Mouse (Mus musculus): ENCODE measurements at regions not wholly inside any gene's neighbourhood (a gene's known extent, or its start where the extent isn't known, plus 50 kb on each side); places are given as distances from the start of the nearest gene placed in this dataset.

DNA sequence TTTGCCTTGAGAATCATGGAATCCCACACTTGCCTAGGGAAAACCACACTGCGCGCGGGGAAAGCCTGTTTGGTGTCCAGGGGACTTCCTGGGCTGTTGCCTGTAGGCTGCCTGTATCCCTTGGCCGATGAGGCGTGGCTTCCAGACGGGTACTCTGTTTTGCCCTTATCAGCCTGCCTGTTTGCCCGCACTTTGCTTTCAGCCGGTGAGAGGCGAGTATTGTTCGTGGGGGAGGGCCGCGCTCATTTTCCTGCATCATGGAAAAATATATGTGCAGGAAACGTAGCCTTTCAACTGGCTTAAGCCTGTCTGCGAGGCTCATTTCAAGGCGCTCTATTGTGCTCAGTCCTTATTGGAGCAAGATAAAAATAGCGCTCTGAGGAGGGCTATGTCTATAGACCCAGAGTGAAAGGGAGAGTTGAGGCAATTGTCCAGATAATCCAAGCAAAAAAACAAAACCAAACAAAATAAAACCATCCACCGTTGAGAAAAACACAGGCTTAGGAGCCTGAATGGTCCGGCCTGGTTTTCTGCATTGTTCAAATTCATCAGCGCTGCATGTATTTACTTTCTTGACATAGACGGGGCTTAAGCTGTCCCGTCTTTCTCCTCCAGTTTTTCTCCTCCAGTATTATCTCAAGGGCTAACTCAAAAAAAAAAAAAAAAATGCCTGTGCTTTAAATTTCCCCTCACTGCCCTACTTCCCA, 67.9 kb downstream of the Klf5 start:
- Histone ChIP-seq H3K4me2 (peak overlapping the region; percentile 3; the same call in 1 of the 2 replicates), H3K9me3 (ENCODE audit: control insufficient read depth, low read length) (no peaks in the 10 kb centered on the region), H3K9ac (ENCODE audit: low read depth, low read length) (no peak overlapping the region), H3K36me3 (ENCODE audit: control insufficient read depth, insufficient read depth, low read length) (no peaks in the 10 kb centered on the region), H3K27me3 (replicated peaks; ENCODE audit: control insufficient read depth, insufficient read depth, low read length) (no peaks in the 10 kb centered on the region), H3K4me1 (replicated peaks; ENCODE audit: control insufficient read depth, insufficient read depth, low read length) (no peaks in the 10 kb centered on the region), H3K27ac (ENCODE audit: low read depth, low read length) (no peak overlapping the region), H3K4me3 (ENCODE audit: low read depth, low read length) (no peak overlapping the region)
- WGBS: 62% methylated on average over 21 of the region's 21 CpGs
- DNase-seq (ENCODE audit: low spot score): no peak
- peak; percentile 54; the same call in 1 of the 2 replicates for ATAC-seq (replicated peaks; ENCODE audit: low FRiP score)

DNA sequence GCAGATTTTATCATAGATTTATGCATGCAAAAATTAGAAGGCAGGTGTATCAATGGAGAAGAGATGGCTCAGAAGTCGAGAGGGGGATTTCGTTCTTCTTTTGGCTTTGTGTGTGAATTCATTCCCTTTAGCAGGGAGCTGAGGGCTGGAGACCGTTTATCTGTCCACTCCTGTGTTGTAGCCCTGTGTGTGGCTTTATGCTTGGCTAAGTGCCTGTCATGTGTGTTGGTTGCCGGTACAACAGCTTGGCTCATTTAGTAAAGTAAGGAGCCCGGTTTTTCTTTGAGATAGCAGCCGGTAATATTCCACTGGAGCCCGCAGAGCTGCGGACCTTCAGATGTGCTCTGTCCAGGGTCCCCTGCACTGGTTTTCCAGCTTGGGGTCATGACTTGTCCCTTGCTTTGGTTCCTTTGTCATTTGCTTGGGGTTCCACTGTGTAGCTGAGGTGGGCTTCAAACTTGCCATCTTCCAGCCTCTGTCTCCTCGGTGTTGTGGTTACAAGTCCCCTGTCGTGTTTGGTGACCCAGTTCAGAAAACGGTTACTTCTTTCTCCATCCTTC, 68.6 kb downstream of the Klf5 start:
- no peak overlapping the region for H3K9ac ChIP-seq (ENCODE audit: low read depth, low read length)

DNA sequence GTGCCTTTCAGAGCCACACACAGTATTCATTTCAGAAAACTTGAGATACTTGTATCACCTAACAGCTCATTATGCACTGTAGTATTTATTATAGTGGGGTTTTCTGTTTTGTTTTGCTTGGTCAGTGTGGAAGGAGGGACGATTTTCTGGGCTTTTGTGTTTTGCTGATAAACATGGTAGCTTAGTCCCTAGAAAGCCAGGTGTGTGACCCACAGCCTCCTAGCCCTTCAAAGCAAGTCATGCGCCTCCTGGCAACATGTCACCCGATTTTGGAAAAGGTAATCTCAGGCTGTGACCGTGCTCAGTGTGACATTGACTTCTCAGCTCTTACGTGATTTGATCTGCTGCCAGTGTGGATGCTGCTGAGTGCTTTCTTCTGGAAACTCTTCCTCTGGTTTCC, 70.9 kb downstream of the Klf5 start:
- Histone ChIP-seq H3K36me3 (ENCODE audit: control insufficient read depth, insufficient read depth, low read length) (no peaks in the 10 kb centered on the region), H3K4me3 (ENCODE audit: low read depth, low read length) (no peak overlapping the region), H3K9me3 (ENCODE audit: control insufficient read depth, low read length) (no peaks in the 10 kb centered on the region), H3K27me3 (replicated peaks; ENCODE audit: control insufficient read depth, insufficient read depth, low read length) (no peaks in the 10 kb centered on the region), H3K9ac (ENCODE audit: low read depth, low read length) (no peak overlapping the region), H3K27ac (ENCODE audit: low read depth, low read length) (no peak overlapping the region), H3K4me1 (replicated peaks; ENCODE audit: control insufficient read depth, insufficient read depth, low read length) (no peaks in the 10 kb centered on the region), H3K4me2 (no peak overlapping the region)
- no peak for ATAC-seq (replicated peaks; ENCODE audit: low FRiP score)
- DNase-seq (ENCODE audit: low spot score): no peak
- WGBS: 74% methylated on average over 5 of the region's 5 CpGs

More for the DNA sequence above, 68.6 kb downstream of the Klf5 start:
- Histone ChIP-seq H3K4me3 (ENCODE audit: low read depth, low read length) (no peak overlapping the region), H3K36me3 (ENCODE audit: control insufficient read depth, insufficient read depth, low read length) (no peaks in the 10 kb centered on the region), H3K9me3 (ENCODE audit: control insufficient read depth, low read length) (no peaks in the 10 kb centered on the region), H3K4me1 (replicated peaks; ENCODE audit: control insufficient read depth, insufficient read depth, low read length) (no peaks in the 10 kb centered on the region), H3K27ac (ENCODE audit: low read depth, low read length) (no peak overlapping the region), H3K4me2 (no peak overlapping the region), H3K27me3 (replicated peaks; ENCODE audit: control insufficient read depth, insufficient read depth, low read length) (no peaks in the 10 kb centered on the region)
- WGBS: 84% methylated on average over 11 of the region's 11 CpGs
- DNase-seq (ENCODE audit: low spot score) (no peak), ATAC-seq (replicated peaks; ENCODE audit: low FRiP score) (no peak)

DNA sequence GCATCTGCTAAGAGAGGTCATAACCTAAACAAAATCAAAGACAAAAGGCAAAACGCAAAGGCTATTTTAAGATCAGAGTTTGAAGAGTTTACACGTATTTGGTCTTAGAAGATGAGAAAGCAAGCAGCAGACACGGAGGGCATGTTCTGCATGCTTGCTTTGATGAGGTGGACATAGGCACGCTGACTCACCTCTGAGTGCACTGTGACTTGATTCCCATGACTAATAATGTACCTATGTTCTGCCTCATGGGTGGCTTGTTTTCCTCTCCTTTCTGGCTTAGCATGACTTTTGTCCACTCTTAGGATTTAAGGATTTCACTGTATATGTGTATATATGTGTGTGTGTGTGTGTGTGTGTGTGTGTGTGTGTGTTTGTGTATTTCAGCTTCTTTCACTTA, 75.2 kb downstream of the Klf5 start:
- Histone ChIP-seq H3K9me3 (ENCODE audit: control insufficient read depth, low read length) (no peaks in the 10 kb centered on the region), H3K4me3 (ENCODE audit: low read depth, low read length) (no peak overlapping the region), H3K9ac (ENCODE audit: low read depth, low read length) (no peak overlapping the region), H3K36me3 (ENCODE audit: control insufficient read depth, insufficient read depth, low read length) (no peaks in the 10 kb centered on the region), H3K27ac (ENCODE audit: low read depth, low read length) (no peak overlapping the region), H3K4me1 (replicated peaks; ENCODE audit: control insufficient read depth, insufficient read depth, low read length) (no peaks in the 10 kb centered on the region), H3K4me2 (no peak overlapping the region), H3K27me3 (replicated peaks; ENCODE audit: control insufficient read depth, insufficient read depth, low read length) (no peaks in the 10 kb centered on the region)
- WGBS: 85% methylated on average over 4 of the region's 4 CpGs
- ATAC-seq (replicated peaks; ENCODE audit: low FRiP score): no peak
- no peak for DNase-seq (ENCODE audit: low spot score)

DNA sequence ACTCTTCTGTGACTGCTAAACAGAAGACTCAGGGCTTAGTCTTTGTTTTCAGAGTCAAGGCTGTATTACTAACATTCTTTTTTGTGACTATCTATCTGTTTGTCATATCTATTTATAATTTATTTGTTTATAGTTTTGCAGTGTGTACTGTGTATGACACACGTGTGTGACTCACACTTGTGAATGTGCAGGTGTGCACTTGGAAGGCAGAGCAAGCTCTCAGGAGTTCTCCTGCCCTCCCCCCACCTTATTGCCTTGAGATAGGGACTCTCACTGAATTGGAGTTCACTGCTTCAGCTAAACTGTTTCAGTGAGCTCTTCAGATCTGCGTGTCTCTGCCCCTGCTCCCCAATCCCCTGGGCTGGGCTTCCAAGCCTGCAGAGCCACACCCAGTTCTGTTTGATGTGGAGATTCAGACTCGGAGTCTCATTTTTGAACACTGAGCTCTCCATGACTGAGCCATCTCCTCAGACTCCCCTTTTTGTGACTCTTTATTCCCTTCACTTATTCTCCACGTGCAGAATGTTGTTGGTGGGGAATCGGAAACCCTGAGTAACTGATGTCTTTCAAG, 76.6 kb downstream of the Klf5 start:
- Histone ChIP-seq H3K4me2 (no peak overlapping the region), H3K9me3 (ENCODE audit: control insufficient read depth, low read length) (no peaks in the 10 kb centered on the region), H3K4me1 (replicated peaks; ENCODE audit: control insufficient read depth, insufficient read depth, low read length) (no peaks in the 10 kb centered on the region), H3K27me3 (replicated peaks; ENCODE audit: control insufficient read depth, insufficient read depth, low read length) (no peaks in the 10 kb centered on the region), H3K4me3 (ENCODE audit: low read depth, low read length) (no peak overlapping the region), H3K9ac (ENCODE audit: low read depth, low read length) (no peak overlapping the region), H3K27ac (ENCODE audit: low read depth, low read length) (no peak overlapping the region), H3K36me3 (ENCODE audit: control insufficient read depth, insufficient read depth, low read length) (no peaks in the 10 kb centered on the region)
- ATAC-seq (replicated peaks; ENCODE audit: low FRiP score) (no peak), DNase-seq (ENCODE audit: low spot score) (no peak)
- WGBS: 56% methylated on average over 5 of the region's 5 CpGs

DNA sequence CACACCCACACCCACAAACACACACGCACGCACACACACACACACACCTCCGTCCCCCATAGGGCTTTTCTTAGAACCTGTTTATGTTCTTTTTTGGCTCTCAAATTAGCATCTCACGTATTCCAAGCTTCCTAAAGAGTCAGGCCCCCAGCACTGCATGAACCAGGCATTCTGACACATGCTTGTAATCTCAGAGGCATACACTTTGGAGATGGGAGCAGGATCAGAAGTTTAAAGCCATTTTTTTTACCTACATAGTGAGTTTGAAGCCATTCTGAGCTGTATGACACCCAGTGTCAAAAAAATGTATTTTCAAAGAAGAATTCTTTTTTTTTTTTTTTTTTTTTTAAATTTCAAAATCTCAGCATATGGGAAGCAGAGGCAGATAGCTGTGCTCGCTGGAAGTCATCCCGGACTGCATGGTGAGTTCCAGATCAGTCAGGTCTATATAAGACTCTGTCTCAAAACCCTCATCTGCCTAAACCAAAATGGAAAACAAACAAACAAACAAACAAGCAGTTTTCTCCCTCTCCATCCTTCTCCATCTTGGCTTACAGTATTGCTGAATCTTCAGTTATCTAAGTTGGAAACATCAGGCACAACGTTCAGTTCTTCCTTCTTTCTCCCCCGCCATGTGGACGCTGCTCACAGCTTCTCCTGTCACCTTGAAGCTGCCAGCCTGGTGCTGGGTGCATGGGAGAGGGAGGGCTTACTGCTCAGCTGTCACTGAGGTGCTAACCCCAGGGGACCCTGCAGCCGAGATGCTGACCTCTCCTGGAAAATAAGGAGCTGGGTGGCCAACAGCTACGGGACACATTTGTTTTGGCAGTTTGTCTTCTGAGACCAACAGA, 78.4 kb downstream of the Klf5 start:
- H3K4me3 ChIP-seq (ENCODE audit: low read depth, low read length): no peak overlapping the region
- no peak overlapping the region for H3K27ac ChIP-seq (ENCODE audit: low read depth, low read length)
- 74% methylated on average over 11 of the region's 11 CpGs for WGBS
- H3K36me3 ChIP-seq (ENCODE audit: control insufficient read depth, insufficient read depth, low read length): no peaks in the 10 kb centered on the region
- H3K9me3 ChIP-seq (ENCODE audit: control insufficient read depth, low read length): no peaks in the 10 kb centered on the region
- no peaks in the 10 kb centered on the region for H3K4me1 ChIP-seq (replicated peaks; ENCODE audit: control insufficient read depth, insufficient read depth, low read length)
- DNase-seq (ENCODE audit: low spot score): no peak
- no peak overlapping the region for H3K4me2 ChIP-seq
- H3K9ac ChIP-seq (ENCODE audit: low read depth, low read length): no peak overlapping the region
- ATAC-seq (replicated peaks; ENCODE audit: low FRiP score): no peak
- no peaks in the 10 kb centered on the region for H3K27me3 ChIP-seq (replicated peaks; ENCODE audit: control insufficient read depth, insufficient read depth, low read length)

DNA sequence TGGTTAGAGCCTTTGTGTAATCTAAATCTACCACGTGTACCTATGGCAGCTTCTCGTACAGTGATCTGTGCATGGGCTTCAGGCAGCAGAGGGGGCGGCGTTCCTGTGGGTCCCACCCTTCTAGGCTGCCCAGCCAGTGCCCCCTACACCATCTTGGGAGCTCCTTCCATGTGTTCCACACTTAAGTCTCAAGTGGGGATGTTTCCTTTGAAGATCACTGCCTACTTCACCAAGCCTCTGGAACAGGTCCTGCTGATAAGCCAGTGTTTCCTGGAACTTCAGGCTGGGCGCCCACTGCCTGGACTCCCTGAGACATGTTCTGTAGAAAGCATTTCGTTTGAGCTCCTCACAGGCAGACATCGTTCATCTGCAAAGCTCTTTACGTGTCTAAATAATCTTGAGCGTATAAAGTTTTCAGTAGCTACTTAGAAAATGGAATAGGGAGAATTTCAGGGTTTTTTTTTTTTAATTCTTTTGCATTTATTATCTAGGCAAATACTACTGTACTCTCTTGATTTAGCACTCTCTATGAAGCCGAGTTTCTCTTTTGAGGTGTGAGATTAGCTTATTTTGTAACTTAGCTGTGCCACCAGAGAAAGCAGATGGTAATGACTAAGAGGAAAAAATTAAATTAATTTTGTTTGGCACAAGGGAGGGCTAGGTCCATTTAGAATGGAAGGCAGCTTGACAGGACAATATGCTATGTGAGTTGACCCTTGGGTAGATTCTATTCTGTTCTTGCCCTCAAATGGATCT, 82.9 kb downstream of the Klf5 start:
- Histone ChIP-seq H3K4me2 (no peak overlapping the region), H3K9ac (ENCODE audit: low read depth, low read length) (no peak overlapping the region), H3K4me1 (replicated peaks; ENCODE audit: control insufficient read depth, insufficient read depth, low read length) (no peaks in the 10 kb centered on the region), H3K9me3 (ENCODE audit: control insufficient read depth, low read length) (no peaks in the 10 kb centered on the region), H3K4me3 (ENCODE audit: low read depth, low read length) (no peak overlapping the region), H3K36me3 (ENCODE audit: control insufficient read depth, insufficient read depth, low read length) (no peaks in the 10 kb centered on the region), H3K27ac (ENCODE audit: low read depth, low read length) (no peak overlapping the region), H3K27me3 (replicated peaks; ENCODE audit: control insufficient read depth, insufficient read depth, low read length) (no peaks in the 10 kb centered on the region)
- no peak for DNase-seq (ENCODE audit: low spot score)
- no peak for ATAC-seq (replicated peaks; ENCODE audit: low FRiP score)
- 81% methylated on average over 10 of the region's 10 CpGs for WGBS

DNA sequence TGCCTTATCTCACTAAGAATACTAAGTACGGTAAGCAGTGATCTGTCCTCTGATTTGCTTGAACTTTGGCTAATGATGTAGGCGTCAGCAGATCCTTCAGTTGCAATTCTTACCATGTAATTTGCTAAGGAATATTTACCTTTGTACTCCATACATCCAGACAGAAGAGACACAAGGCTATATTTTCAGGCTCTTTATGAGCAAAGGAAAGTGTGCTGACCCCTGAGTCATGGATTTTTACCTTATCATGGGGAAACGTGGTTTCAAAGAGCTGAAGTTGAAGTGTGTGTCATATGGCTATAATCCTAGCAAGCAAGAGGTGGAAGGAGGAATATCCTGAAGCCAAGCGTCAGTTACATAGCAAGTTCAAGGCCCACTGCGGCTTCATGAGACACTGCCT, 83.6 kb downstream of the Klf5 start:
- Histone ChIP-seq H3K27me3 (replicated peaks; ENCODE audit: control insufficient read depth, insufficient read depth, low read length) (no peaks in the 10 kb centered on the region), H3K4me1 (replicated peaks; ENCODE audit: control insufficient read depth, insufficient read depth, low read length) (no peaks in the 10 kb centered on the region), H3K9ac (ENCODE audit: low read depth, low read length) (no peak overlapping the region), H3K4me2 (no peak overlapping the region), H3K4me3 (ENCODE audit: low read depth, low read length) (no peak overlapping the region), H3K36me3 (ENCODE audit: control insufficient read depth, insufficient read depth, low read length) (no peaks in the 10 kb centered on the region), H3K27ac (ENCODE audit: low read depth, low read length) (no peak overlapping the region), H3K9me3 (ENCODE audit: control insufficient read depth, low read length) (no peaks in the 10 kb centered on the region)
- whole genome bisulfite sequencing: 77% methylated on average over 5 of the region's 5 CpGs
- ATAC-seq (replicated peaks; ENCODE audit: low FRiP score): no peak
- no peak for DNase-seq (ENCODE audit: low spot score)

All from liver, embryonic 11.5 days (tissue).